Mouse (Mus musculus): Measurements from ENCODE around the gene Ndufs7. TPM values are rescaled to one million over a fixed set of nuclear protein-coding genes. Genes with fewer than 3 reads are reported as not detected.
A peak's percentile ranks its signal among the peaks of the same experiment; 100 is the strongest.
"Not testable (repeated sequence)": the region's sequence is repeated elsewhere in the genome, so short reads cannot be mapped to it uniquely, and the experiment has no call there.

The Ndufs7 gene
- 220 and 223 TPM in 2 replicates for polyA plus RNA-seq (2015; fragmentation: Nextera tagmentation; extraction: Ambion mirVana)

- H3K4me3 ChIP-seq (ENCODE audit: low read depth, low read length), result peak within 1 kb of the TSS; percentile 88
- H3K4me2 ChIP-seq (ENCODE audit: low read depth, low read length), result peak within 1 kb of the TSS; percentile 87
- peak within 1 kb of the TSS; percentile 91 for H3K9ac ChIP-seq (ENCODE audit: low read depth, low read length)
- H3K4me1 ChIP-seq (ENCODE audit: control insufficient read depth, low read depth, low read length), result peaks cover 33% of the 10 kb centered on the region
- ATAC-seq (ENCODE audit: low read depth), result peak; percentile 86
- under 1% methylated on average over 53 of the region's 53 CpGs for WGBS (ENCODE audit: insufficient replicate concordance)
- H3K27me3 ChIP-seq (ENCODE audit: control insufficient read depth, insufficient read depth, low read depth, low read length), result no peaks in the 10 kb centered on the region
- peaks cover 4% of the 10 kb centered on the region; the same call in 1 of the 2 replicates for H3K36me3 ChIP-seq (ENCODE audit: control insufficient read depth, insufficient read depth)
- peak within 1 kb of the TSS; percentile 94 for H3K27ac ChIP-seq (ENCODE audit: low read length)
- no peaks in the 10 kb centered on the region for H3K9me3 ChIP-seq (replicated peaks; ENCODE audit: control insufficient read depth, low read length)
These were observed at the start of gene Ndufs7 for GRCm38 (mm10) chr10:80248971-80249640. TSS of gene Ndufs7 (plus strand) at chr10:80249121.

GRCm38 (mm10) chr10:80199440-80200008 lies 49.4 kb upstream of the Ndufs7 start:
- 36% methylated on average over 3 of the region's 3 CpGs for WGBS (ENCODE audit: insufficient replicate concordance)
- Histone ChIP-seq H3K9me3 (replicated peaks; ENCODE audit: control insufficient read depth, low read length) (no peaks in the 10 kb centered on the region), H3K9ac (ENCODE audit: low read depth, low read length) (no peak overlapping the region), H3K27ac (ENCODE audit: low read length) (no peak overlapping the region), H3K4me2 (ENCODE audit: low read depth, low read length) (no peak overlapping the region), H3K4me1 (ENCODE audit: control insufficient read depth, low read depth, low read length) (no peaks in the 10 kb centered on the region), H3K27me3 (ENCODE audit: control insufficient read depth, insufficient read depth, low read depth, low read length) (no peaks in the 10 kb centered on the region), H3K4me3 (ENCODE audit: low read depth, low read length) (no peak overlapping the region), H3K36me3 (ENCODE audit: control insufficient read depth, insufficient read depth) (no peaks in the 10 kb centered on the region)
- peak; percentile 70 for ATAC-seq (ENCODE audit: low read depth)

- no peak overlapping the region for H3K27ac ChIP-seq (ENCODE audit: low read length)
- no peaks in the 10 kb centered on the region for H3K9me3 ChIP-seq (replicated peaks; ENCODE audit: control insufficient read depth, low read length)
- no peak overlapping the region for H3K4me2 ChIP-seq (ENCODE audit: low read depth, low read length)
- WGBS (ENCODE audit: insufficient replicate concordance), result 63% methylated on average over 6 of the region's 6 CpGs
- no peaks in the 10 kb centered on the region for H3K4me1 ChIP-seq (ENCODE audit: control insufficient read depth, low read depth, low read length)
- ATAC-seq (ENCODE audit: low read depth), result no peak
- no peak overlapping the region for H3K4me3 ChIP-seq (ENCODE audit: low read depth, low read length)
- no peaks in the 10 kb centered on the region for H3K36me3 ChIP-seq (ENCODE audit: control insufficient read depth, insufficient read depth)
- no peak overlapping the region for H3K9ac ChIP-seq (ENCODE audit: low read depth, low read length)
- H3K27me3 ChIP-seq (ENCODE audit: control insufficient read depth, insufficient read depth, low read depth, low read length), result no peaks in the 10 kb centered on the region
These were observed 48.4 kb upstream of the Ndufs7 start for GRCm38 (mm10) chr10:80200485-80200884.

GRCm38 (mm10) chr10:80204055-80204454 lies 44.9 kb upstream of the Ndufs7 start:
- Histone ChIP-seq H3K27me3 (ENCODE audit: control insufficient read depth, insufficient read depth, low read depth, low read length) (peaks cover 4% of the 10 kb centered on the region; the same call in 1 of the 2 replicates), H3K4me3 (ENCODE audit: low read depth, low read length) (no peak overlapping the region), H3K4me2 (ENCODE audit: low read depth, low read length) (no peak overlapping the region), H3K36me3 (ENCODE audit: control insufficient read depth, insufficient read depth) (no peaks in the 10 kb centered on the region), H3K9me3 (replicated peaks; ENCODE audit: control insufficient read depth, low read length) (no peaks in the 10 kb centered on the region), H3K4me1 (ENCODE audit: control insufficient read depth, low read depth, low read length) (no peaks in the 10 kb centered on the region), H3K27ac (ENCODE audit: low read length) (no peak overlapping the region), H3K9ac (ENCODE audit: low read depth, low read length) (no peak overlapping the region)
- no peak for ATAC-seq (ENCODE audit: low read depth)
- WGBS (ENCODE audit: insufficient replicate concordance), result 41% methylated on average over 7 of the region's 7 CpGs

GRCm38 (mm10) chr10:80207201-80207600 lies 41.7 kb upstream of the Ndufs7 start:
- 53% methylated on average over 1 of the region's 1 CpGs for WGBS (ENCODE audit: insufficient replicate concordance)
- no peak overlapping the region for H3K4me3 ChIP-seq (ENCODE audit: low read depth, low read length)
- no peak overlapping the region for H3K4me2 ChIP-seq (ENCODE audit: low read depth, low read length)
- H3K27me3 ChIP-seq (ENCODE audit: control insufficient read depth, insufficient read depth, low read depth, low read length), result peaks cover 5% of the 10 kb centered on the region; the same call in 1 of the 2 replicates
- no peak for ATAC-seq (ENCODE audit: low read depth)
- H3K9me3 ChIP-seq (replicated peaks; ENCODE audit: control insufficient read depth, low read length), result no peaks in the 10 kb centered on the region
- H3K4me1 ChIP-seq (ENCODE audit: control insufficient read depth, low read depth, low read length), result no peaks in the 10 kb centered on the region
- H3K9ac ChIP-seq (ENCODE audit: low read depth, low read length), result no peak overlapping the region
- no peaks in the 10 kb centered on the region for H3K36me3 ChIP-seq (ENCODE audit: control insufficient read depth, insufficient read depth)
- H3K27ac ChIP-seq (ENCODE audit: low read length), result no peak overlapping the region

- H3K4me1 ChIP-seq (ENCODE audit: control insufficient read depth, low read depth, low read length), result no peaks in the 10 kb centered on the region
- H3K4me3 ChIP-seq (ENCODE audit: low read depth, low read length), result no peak overlapping the region
- ATAC-seq (ENCODE audit: low read depth), result no peak
- no peak overlapping the region for H3K4me2 ChIP-seq (ENCODE audit: low read depth, low read length)
- H3K9ac ChIP-seq (ENCODE audit: low read depth, low read length), result no peak overlapping the region
- 71% methylated on average over 10 of the region's 10 CpGs for WGBS (ENCODE audit: insufficient replicate concordance)
- no peaks in the 10 kb centered on the region for H3K9me3 ChIP-seq (replicated peaks; ENCODE audit: control insufficient read depth, low read length)
- H3K27ac ChIP-seq (ENCODE audit: low read length), result no peak overlapping the region
- H3K27me3 ChIP-seq (ENCODE audit: control insufficient read depth, insufficient read depth, low read depth, low read length), result peaks cover 5% of the 10 kb centered on the region; the same call in 1 of the 2 replicates
- no peaks in the 10 kb centered on the region for H3K36me3 ChIP-seq (ENCODE audit: control insufficient read depth, insufficient read depth)
These were observed 41.2 kb upstream of the Ndufs7 start for GRCm38 (mm10) chr10:80207676-80208075.

GRCm38 (mm10) chr10:80208248-80208647 lies 40.7 kb upstream of the Ndufs7 start:
- H3K4me3 ChIP-seq (ENCODE audit: low read depth, low read length), result no peak overlapping the region
- no peaks in the 10 kb centered on the region for H3K36me3 ChIP-seq (ENCODE audit: control insufficient read depth, insufficient read depth)
- no peak for ATAC-seq (ENCODE audit: low read depth)
- H3K4me1 ChIP-seq (ENCODE audit: control insufficient read depth, low read depth, low read length), result no peaks in the 10 kb centered on the region
- H3K9ac ChIP-seq (ENCODE audit: low read depth, low read length), result no peak overlapping the region
- no peaks in the 10 kb centered on the region for H3K9me3 ChIP-seq (replicated peaks; ENCODE audit: control insufficient read depth, low read length)
- no peak overlapping the region for H3K4me2 ChIP-seq (ENCODE audit: low read depth, low read length)
- WGBS (ENCODE audit: insufficient replicate concordance), result 70% methylated on average over 4 of the region's 4 CpGs
- H3K27me3 ChIP-seq (ENCODE audit: control insufficient read depth, insufficient read depth, low read depth, low read length), result peaks cover 5% of the 10 kb centered on the region; the same call in 1 of the 2 replicates
- no peak overlapping the region for H3K27ac ChIP-seq (ENCODE audit: low read length)

GRCm38 (mm10) chr10:80208841-80209371 lies 40.0 kb upstream of the Ndufs7 start:
- Histone ChIP-seq H3K9me3 (replicated peaks; ENCODE audit: control insufficient read depth, low read length) (no peaks in the 10 kb centered on the region), H3K27me3 (ENCODE audit: control insufficient read depth, insufficient read depth, low read depth, low read length) (peaks cover 5% of the 10 kb centered on the region; the same call in 1 of the 2 replicates), H3K4me3 (ENCODE audit: low read depth, low read length) (no peak overlapping the region), H3K9ac (ENCODE audit: low read depth, low read length) (no peak overlapping the region), H3K4me1 (ENCODE audit: control insufficient read depth, low read depth, low read length) (no peaks in the 10 kb centered on the region), H3K36me3 (ENCODE audit: control insufficient read depth, insufficient read depth) (no peaks in the 10 kb centered on the region), H3K27ac (ENCODE audit: low read length) (no peak overlapping the region), H3K4me2 (ENCODE audit: low read depth, low read length) (no peak overlapping the region)
- no peak for ATAC-seq (ENCODE audit: low read depth)
- WGBS (ENCODE audit: insufficient replicate concordance), result 41% methylated on average over 24 of the region's 24 CpGs

GRCm38 (mm10) chr10:80211547-80212103 lies 37.3 kb upstream of the Ndufs7 start:
- H3K27ac ChIP-seq (ENCODE audit: low read length); H3K4me3 ChIP-seq (ENCODE audit: low read depth, low read length); ATAC-seq (ENCODE audit: low read depth); H3K9me3 ChIP-seq (replicated peaks; ENCODE audit: control insufficient read depth, low read length); H3K4me1 ChIP-seq (ENCODE audit: control insufficient read depth, low read depth, low read length); H3K36me3 ChIP-seq (ENCODE audit: control insufficient read depth, insufficient read depth); H3K9ac ChIP-seq (ENCODE audit: low read depth, low read length); H3K4me2 ChIP-seq (ENCODE audit: low read depth, low read length); H3K27me3 ChIP-seq (ENCODE audit: control insufficient read depth, insufficient read depth, low read depth, low read length): not testable (repeated sequence)
- WGBS (ENCODE audit: insufficient replicate concordance), result 57% methylated on average over 7 of the region's 7 CpGs
